Mouse (Mus musculus) CH12.LX (cell line): Measurements from ENCODE around the gene Plxna2. TPM values are rescaled to one million over a fixed set of nuclear protein-coding genes. Genes with fewer than 3 reads are reported as not detected.

Source experiments
- DNase-seq: peaks from one replicate; pipeline ENCODE4 v3.0.0-alpha.2; 2013; ENCODE audit errors: extremely low read depth
- H3K27ac ChIP-seq: 2 replicates; pipeline ENCODE4 v1.5.1; 2012; ENCODE audit warnings: low read depth, mild to moderate bottlenecking, control low read depth, moderate library complexity; ENCODE audit not compliant: insufficient read depth
- H3K27me3 ChIP-seq: replicated peaks from 2 replicates; pipeline ENCODE3; 2012; ENCODE audit warnings: inconsistent platforms
- H3K36me3 ChIP-seq, 2 experiments: replicated peaks in 1 of 2; 2 replicates each; pipeline versions ENCODE3 to v1.6.1; 2012; ENCODE audit warnings: inconsistent platforms in 1 of 2, low read length in 1 of 2, mild to moderate bottlenecking in 1 of 2, mixed read lengths in 1 of 2, moderate library complexity in 1 of 2; ENCODE audit not compliant: control insufficient read depth in 1 of 2, insufficient read depth in 1 of 2
- H3K4me1 ChIP-seq, 2 experiments: 2 replicates each; pipeline ENCODE4 v1.6.1; 2012; ENCODE audit warnings: inconsistent platforms in 1 of 2, moderate library complexity in 1 of 2; ENCODE audit not compliant: insufficient read depth in 2 of 2, control insufficient read depth in 1 of 2
- H3K4me2 ChIP-seq: 2 replicates; pipeline ENCODE4 v1.6.1; 2012; ENCODE audit warnings: low read depth, mild to moderate bottlenecking, control low read depth; ENCODE audit not compliant: poor library complexity, insufficient read depth, severe bottlenecking
- H3K4me3 ChIP-seq, 3 experiments: fragments of 150-350 bp in 1 of 3; sonication (generic) in 1 of 3; replicated peaks in 1 of 3; 2 replicates each; pipeline versions ENCODE3 to v1.5.1; 2011 to 2012; ENCODE audit warnings: low read depth in 2 of 3, low read length in 2 of 3, mild to moderate bottlenecking in 2 of 3, moderate library complexity in 2 of 3, control low read depth in 1 of 3, improper control_type of control experiment in 1 of 3, inconsistent platforms in 1 of 3, mixed read lengths in 1 of 3; ENCODE audit not compliant: poor library complexity in 1 of 3
- H3K79me2 ChIP-seq: replicated peaks from 2 replicates; pipeline ENCODE4 v1.6.1; 2012; ENCODE audit warnings: mild to moderate bottlenecking, moderate library complexity; ENCODE audit not compliant: control insufficient read depth, poor library complexity, insufficient read depth, severe bottlenecking; ENCODE audit errors: extremely low read depth
- H3K9ac ChIP-seq: 2 replicates; pipeline ENCODE4 v1.6.1; 2012; ENCODE audit warnings: low read depth, mild to moderate bottlenecking, control low read depth, moderate library complexity; ENCODE audit not compliant: insufficient read depth
- H3K9me3 ChIP-seq: replicated peaks from 2 replicates; pipeline ENCODE3; 2012; ENCODE audit warnings: low read length, inconsistent platforms, mixed read lengths
- BHLHE40 ChIP-seq: IDR thresholded peaks from 2 replicates; pipeline ENCODE4 v1.6.1; 2011; ENCODE audit warnings: mild to moderate bottlenecking, low read depth, low read length, improper control_type of control experiment
- CHD2 ChIP-seq: IDR thresholded peaks from 2 replicates; pipeline ENCODE4 v1.6.1; 2011; ENCODE audit warnings: low read length, improper control_type of control experiment
- CTCF ChIP-seq, 2 experiments: IDR thresholded peaks in 1 of 2; conservative IDR thresholded peaks in 1 of 2; 2 replicates each; pipeline ENCODE4 v1.5.1; 2011 to 2012; ENCODE audit warnings: low read depth in 2 of 2, low read length in 2 of 2, improper control_type of control experiment in 1 of 2, inconsistent platforms in 1 of 2, mild to moderate bottlenecking in 1 of 2, moderate library complexity in 1 of 2
- EP300 ChIP-seq: IDR thresholded peaks from 2 replicates; pipeline ENCODE4 v1.6.1; 2011; ENCODE audit warnings: low read length, improper control_type of control experiment
- HCFC1 ChIP-seq: IDR thresholded peaks from 2 replicates; pipeline ENCODE4 v1.6.1; 2012; ENCODE audit warnings: low read depth, mild to moderate bottlenecking, inconsistent platforms, low read length, improper control_type of control experiment
- JUND ChIP-seq: conservative IDR thresholded peaks from 2 replicates; pipeline ENCODE4 v1.6.1; 2011; ENCODE audit warnings: low read depth, low read length, improper control_type of control experiment
- KAT2A ChIP-seq: IDR thresholded peaks from 2 replicates; pipeline ENCODE4 v1.6.1; 2012; ENCODE audit warnings: low read length, improper control_type of control experiment, inconsistent platforms; ENCODE audit not compliant: insufficient replicate concordance
- MAFK ChIP-seq: IDR thresholded peaks from 2 replicates; pipeline ENCODE4 v1.6.1; 2011; ENCODE audit warnings: low read length, improper control_type of control experiment; ENCODE audit not compliant: insufficient replicate concordance
- MXI1 ChIP-seq: IDR thresholded peaks from 2 replicates; pipeline ENCODE4 v1.6.1; 2011; ENCODE audit warnings: mild to moderate bottlenecking, low read depth, low read length, improper control_type of control experiment
- MYC ChIP-seq: IDR thresholded peaks from 2 replicates; pipeline ENCODE4 v1.6.1; 2011; ENCODE audit warnings: low read depth, mild to moderate bottlenecking, improper control_type of control experiment, low read length
- POLR2AphosphoS2 ChIP-seq: IDR thresholded peaks from 2 replicates; pipeline ENCODE4 v1.6.1; 2011; ENCODE audit warnings: low read depth, low read length, improper control_type of control experiment
- RAD21 ChIP-seq: IDR thresholded peaks from 2 replicates; pipeline ENCODE4 v1.6.1; 2011; ENCODE audit warnings: low read depth, mild to moderate bottlenecking, low read length, improper control_type of control experiment, moderate library complexity
- TCF12 ChIP-seq: IDR thresholded peaks from 2 replicates; pipeline ENCODE4 v1.6.1; 2014; ENCODE audit warnings: low read depth, mild to moderate bottlenecking, inconsistent platforms, low read length, improper control_type of control experiment
- UBTF ChIP-seq: IDR thresholded peaks from 2 replicates; pipeline ENCODE4 v1.6.1; 2012; ENCODE audit warnings: low read depth, mild to moderate bottlenecking, inconsistent platforms, low read length, improper control_type of control experiment, moderate library complexity
- USF2 ChIP-seq: conservative IDR thresholded peaks from 2 replicates; pipeline ENCODE4 v1.6.1; 2011; ENCODE audit warnings: low read depth, low read length, improper control_type of control experiment
- ZKSCAN1 ChIP-seq: IDR thresholded peaks from 2 replicates; pipeline ENCODE4 v1.6.1; 2012; ENCODE audit warnings: low read depth, inconsistent platforms, low read length, improper control_type of control experiment, borderline replicate concordance
- dilution Hi-C: fragments of 300-500 bp; cut with MboI; formaldehyde crosslinking; loops from 2 replicates; pipeline ENCODE4 v1.14.3; 2020; ENCODE audit warnings: low sequenced_read_pairs; ENCODE audit not compliant: extremely low pct_unique_long_range_greater_than_20kb, extremely low pct_ligation_motif_present
- in situ Hi-C: fragments of 300-500 bp; cut with MboI; formaldehyde crosslinking; loops from 3 replicates; pipeline ENCODE4 v1.14.3; 2019; ENCODE audit warnings: low sequenced_read_pairs, low pct_ligation_motif_present, low pct_unique_long_range_greater_than_20kb, mixed read lengths
- polyA plus RNA-seq: library from polyadenylated mRNA; unstranded; fragments of >175 nt; gene quantifications from 2 replicates; pipeline ENCODE4 v1.2.1, GENCODE M21; 2012; ENCODE audit warnings: low read depth; ENCODE audit not compliant: insufficient read length
- total RNA-seq, 2 experiments: library from RNA; depleted of rRNA; stranded (reverse); fragments of 300-350 nt in 1 of 2; fragments of >200 nt in 1 of 2; gene quantifications; 2 replicates each; pipeline ENCODE4 v1.2.3; 2012 to 2014

Gene Plxna2
- total and polyA plus RNA-seq, 3 experiments: 0.04 to 0.05 (median 0.04) TPM

DNA sequence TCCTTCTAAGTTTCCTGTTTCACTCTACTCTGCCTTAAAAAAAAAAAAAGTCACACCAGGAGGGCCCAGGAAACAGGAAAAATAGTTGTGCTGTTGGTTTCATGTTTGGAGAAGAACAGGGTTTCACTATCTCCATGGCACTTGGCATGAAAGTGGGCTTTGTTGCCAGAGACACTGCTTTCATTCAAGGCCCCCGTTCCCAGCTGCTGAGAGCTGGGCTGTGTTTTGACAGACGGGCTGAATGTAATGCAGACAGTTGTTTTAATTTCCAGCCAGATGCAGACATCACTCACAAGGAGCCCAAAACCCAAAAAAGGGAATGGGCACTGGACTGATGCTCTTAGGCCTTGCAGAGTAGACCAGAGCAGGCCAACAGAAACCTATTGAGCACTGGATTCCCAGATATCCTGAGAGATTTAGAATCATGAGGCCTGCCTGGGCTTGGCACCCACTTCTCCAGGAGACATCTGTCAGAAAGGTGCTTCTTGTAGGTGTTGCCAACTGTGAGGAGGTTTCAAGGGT is 124.9 kb downstream of the Plxna2 start:
- Histone ChIP-seq H3K4me2 (no peak overlapping the region), H3K27ac (no peak overlapping the region), H3K27me3 (no peaks in the 10 kb centered on the region)
- dilution Hi-C loops: no loop called here
- TF ChIP-seq MXI1 (no peak), UBTF (no peak), CTCF (conservative IDR thresholded peaks at IDR 0.05 in 1 of 2, IDR thresholded peaks at IDR 0.05 in 1 of 2; ENCODE audit: low read depth in 2 of 2, low read length in 2 of 2) (no peak), ZKSCAN1 (no peak), BHLHE40 (no peak), EP300 (no peak)
- TF ChIP-seq, all 38 proteins: peak for 0
- H3K4me1 ChIP-seq: peaks cover 2 to 20% of the 10 kb centered on the region in 2 experiments; a peak in 3 of 4 replicates
- no peak for DNase-seq
- no peaks in the 10 kb centered on the region for H3K36me3 ChIP-seq
- in situ Hi-C loops: no loop called here
- no peak overlapping the region for H3K4me3 ChIP-seq
- H3K9ac ChIP-seq: no peak overlapping the region
- no peaks in the 10 kb centered on the region for H3K79me2 ChIP-seq
- no peaks in the 10 kb centered on the region for H3K9me3 ChIP-seq

DNA sequence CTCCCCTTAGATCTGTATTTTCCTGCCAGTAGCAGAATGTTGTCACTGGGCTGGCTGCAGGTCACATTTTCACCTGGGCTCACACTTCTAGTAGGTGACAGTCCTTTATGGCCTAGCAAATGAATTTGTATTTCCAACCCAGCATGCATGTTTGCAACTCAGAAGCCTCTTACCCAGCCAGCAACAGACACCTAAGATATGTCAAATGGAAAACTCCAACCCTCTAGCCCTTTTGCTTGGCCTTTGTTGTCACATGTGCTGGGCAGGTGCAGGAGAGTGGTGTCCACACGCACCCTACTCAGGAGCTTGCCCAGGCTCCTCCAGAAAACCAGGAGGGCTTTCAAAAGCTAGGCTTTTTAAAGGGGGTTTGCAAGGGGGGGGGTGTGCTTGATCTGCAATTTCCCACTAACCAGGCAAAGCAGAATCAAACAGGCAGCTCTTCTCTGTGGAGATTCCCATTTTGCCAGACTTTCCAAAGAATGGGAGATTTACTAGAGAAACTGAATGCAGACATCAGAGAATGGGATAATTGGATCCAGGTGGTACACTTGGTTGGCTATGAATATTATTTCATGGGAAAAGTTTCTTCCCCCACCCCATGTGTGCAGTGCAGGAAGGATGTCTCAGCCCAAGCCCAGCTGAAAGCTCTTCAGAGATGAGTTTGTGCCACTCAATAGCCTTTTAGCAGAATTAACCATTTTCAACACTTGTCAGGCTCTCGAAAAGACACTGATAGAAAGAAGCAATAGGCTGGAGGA is 127.3 kb downstream of the Plxna2 start:
- dilution Hi-C loops: no loop called here
- no peak for TF ChIP-seq CHD2
- TF ChIP-seq MYC: no peak
- TF ChIP-seq RAD21: no peak
- TF ChIP-seq CTCF (conservative IDR thresholded peaks at IDR 0.05 in 1 of 2, IDR thresholded peaks at IDR 0.05 in 1 of 2; ENCODE audit: low read depth in 2 of 2, low read length in 2 of 2): no peak
- TF ChIP-seq TCF12: no peak
- TF ChIP-seq JUND: no peak
- TF ChIP-seq USF2: no peak
- TF ChIP-seq POLR2AphosphoS2: no peak
- no peak for TF ChIP-seq HCFC1
- no peak for TF ChIP-seq MAFK
- TF ChIP-seq KAT2A: no peak
- TF ChIP-seq, all 38 proteins: peak for 0
- Histone ChIP-seq H3K79me2 (no peaks in the 10 kb centered on the region), H3K9me3 (no peaks in the 10 kb centered on the region), H3K27me3 (no peaks in the 10 kb centered on the region), H3K4me3 (no peak overlapping the region), H3K36me3 (no peaks in the 10 kb centered on the region), H3K4me1 (peaks cover 2 to 20% of the 10 kb centered on the region in 2 experiments; a peak in 3 of 4 replicates), H3K9ac (no peak overlapping the region), H3K4me2 (no peak overlapping the region), H3K27ac (no peak overlapping the region)
- in situ Hi-C loops: no loop called here
- no peak for DNase-seq
